17 mouse cellular contexts compared by ENCODE assay signal in genomic region chr12:49484070-49484770, GRCm38 (mm10).
A peak's percentile ranks its signal among the peaks of the same experiment; 100 is the strongest.
DNase-seq lines count a peak whose midpoint lies in the region; ATAC-seq and TF ChIP-seq lines count a peak whose summit lies in the region.
"Had no signal": no experiment of that assay in that cellular context is flagged by ENCODE, and none has a peak within 500 bp of the region (broad histone marks: within the 10 kb centered on the region; RNA-seq: fewer than 3 reads in every experiment).

No protein-coding gene starts in this region.

- peak; percentile 82 for ATAC-seq in forebrain, embryonic 12.5 days (ENCODE audit: low FRiP score)
- ATAC-seq in hindbrain, embryonic 14.5 days (ENCODE audit: low FRiP score), result peak; percentile 88
- ATAC-seq in midbrain, embryonic 16.5 days, result peak; percentile 92
- ATAC-seq in intestine, embryonic 16.5 days, result no peak
- ATAC-seq in erythroblast, adult 5-6 weeks (replicated peaks; ENCODE audit: low FRiP score, poor library complexity, severe bottlenecking), result no peak

- TF ChIP-seq CTCF in left cerebral cortex, adult 2 months (IDR thresholded peaks at IDR 0.05), result no peak
- no peak for TF ChIP-seq CTCF in kidney, adult 2 months (conservative IDR thresholded peaks at IDR 0.05; ENCODE audit: insufficient read depth, insufficient read length, low read depth, low read length)

- H3K9ac ChIP-seq in forebrain, embryonic 12.5 days, result no peak overlapping the region
- H3K9ac ChIP-seq in hindbrain, embryonic 14.5 days, result no peak overlapping the region
- no peak overlapping the region for H3K9ac ChIP-seq in midbrain, embryonic 16.5 days (ENCODE audit: low read depth, low read length)
- H3K9ac ChIP-seq in intestine, embryonic 16.5 days (ENCODE audit: low read depth, low read length), result no peak overlapping the region
- H3K9ac ChIP-seq: kidney, embryonic 15.5 days had no signal

- no peaks in the 10 kb centered on the region for H3K36me3 ChIP-seq in forebrain, embryonic 12.5 days (replicated peaks)
- no peaks in the 10 kb centered on the region for H3K36me3 ChIP-seq in hindbrain, embryonic 14.5 days (replicated peaks; ENCODE audit: control insufficient read depth, insufficient read depth)
- no peaks in the 10 kb centered on the region for H3K36me3 ChIP-seq in midbrain, embryonic 16.5 days (ENCODE audit: control insufficient read depth, insufficient read depth, low read length)
- H3K36me3 ChIP-seq in intestine, embryonic 16.5 days (ENCODE audit: control insufficient read depth, insufficient read depth, low read length), result no peaks in the 10 kb centered on the region
- H3K36me3 ChIP-seq in kidney, adult 2 months (ENCODE audit: control insufficient read depth, insufficient read depth, low read length), result no peaks in the 10 kb centered on the region
- H3K36me3 ChIP-seq: G1E; kidney, embryonic 15.5 days had no signal

- intact Hi-C loops in left cerebral cortex, postnatal 4 days (cut with DNase I), result loop anchor here (5.0 kb wide), 1 partner anchor 463 kb away; no protein-coding TSS in a partner anchor
- intact Hi-C loops in left cerebral cortex, adult 2 months (cut with DNase I), result loop anchor here (5.0 kb wide), 1 partner anchor 468 kb away; no protein-coding TSS in a partner anchor

- no peak overlapping the region for H3K4me3 ChIP-seq in left cerebral cortex, adult 2 months
- H3K4me3 ChIP-seq in forebrain, embryonic 12.5 days (replicated peaks), result no peak overlapping the region
- H3K4me3 ChIP-seq in hindbrain, embryonic 14.5 days (replicated peaks; ENCODE audit: low read length), result no peak overlapping the region
- H3K4me3 ChIP-seq in midbrain, embryonic 16.5 days (ENCODE audit: low read depth, low read length), result no peak overlapping the region
- H3K4me3 ChIP-seq in intestine, embryonic 16.5 days (ENCODE audit: low read length), result no peak overlapping the region
- H3K4me3 ChIP-seq in kidney, adult 2 months (ENCODE audit: insufficient read depth, low read depth, low read length), result no peak overlapping the region
- H3K4me3 ChIP-seq: gastrocnemius, adult 2 months; kidney, embryonic 15.5 days; megakaryocyte, embryonic 14.5 days had no signal

- peak; percentile 13 for DNase-seq in left cerebral cortex, postnatal 4 days
- no peak for DNase-seq in left cerebral cortex, adult 2 months (ENCODE audit: extremely low spot score in 1 of 2, low spot score in 2 of 2)
- DNase-seq in hindbrain, embryonic 14.5 days (ENCODE audit: low spot score), result no peak
- DNase-seq in kidney, adult 2 months, result no peak
- DNase-seq: cerebellum, adult 9-10 months; gastrocnemius, adult 2 months; heart, postnatal 36 days; layer of hippocampus, postnatal 36 days; lung, adult 18-20 months; thymus, postnatal 4 days had no signal

- WGBS in forebrain, embryonic 12.5 days, result 12% methylated on average over 4 of the region's 4 CpGs
- WGBS in hindbrain, embryonic 14.5 days, result 19% methylated on average over 4 of the region's 4 CpGs
- WGBS in midbrain, embryonic 16.5 days, result 13% methylated on average over 4 of the region's 4 CpGs
- 62% methylated on average over 4 of the region's 4 CpGs for WGBS in intestine, embryonic 16.5 days
- 73% methylated on average over 4 of the region's 4 CpGs for WGBS in kidney, adult 2 months

- peaks cover 16% of the 10 kb centered on the region for H3K4me1 ChIP-seq in forebrain, embryonic 12.5 days
- H3K4me1 ChIP-seq in hindbrain, embryonic 14.5 days (replicated peaks; ENCODE audit: control insufficient read depth, insufficient read depth, low read length), result 0 out of 2 replicates have a peak, but pooled peaks cover 11% of the 10 kb centered on the region
- H3K4me1 ChIP-seq in midbrain, embryonic 16.5 days (ENCODE audit: control insufficient read depth, insufficient read depth, low read length), result peaks cover 5% of the 10 kb centered on the region
- no peaks in the 10 kb centered on the region for H3K4me1 ChIP-seq in intestine, embryonic 16.5 days (ENCODE audit: control insufficient read depth, insufficient read depth, low read length)
- no peaks in the 10 kb centered on the region for H3K4me1 ChIP-seq in kidney, adult 2 months (ENCODE audit: control insufficient read depth, insufficient read depth, low read length)
- H3K4me1 ChIP-seq: kidney, embryonic 15.5 days; megakaryocyte, embryonic 14.5 days had no signal

- no peaks in the 10 kb centered on the region for H3K9me3 ChIP-seq in forebrain, embryonic 12.5 days
- no peaks in the 10 kb centered on the region for H3K9me3 ChIP-seq in hindbrain, embryonic 14.5 days (ENCODE audit: control insufficient read depth, low read length)
- no peaks in the 10 kb centered on the region for H3K9me3 ChIP-seq in midbrain, embryonic 16.5 days (replicated peaks; ENCODE audit: control insufficient read depth, low read length, poor library complexity, severe bottlenecking)
- no peaks in the 10 kb centered on the region for H3K9me3 ChIP-seq in intestine, embryonic 16.5 days (ENCODE audit: control insufficient read depth, low read length)
- H3K9me3 ChIP-seq: G1E; kidney, embryonic 15.5 days; megakaryocyte, embryonic 14.5 days had no signal

- no peak overlapping the region for H3K27ac ChIP-seq in left cerebral cortex, adult 2 months
- peak overlapping the region; percentile 66 for H3K27ac ChIP-seq in forebrain, embryonic 12.5 days
- H3K27ac ChIP-seq in hindbrain, embryonic 14.5 days, result no peak overlapping the region
- H3K27ac ChIP-seq in midbrain, embryonic 16.5 days (ENCODE audit: low read length), result peak overlapping the region; percentile 47; the same call in 1 of the 2 replicates
- no peak overlapping the region for H3K27ac ChIP-seq in intestine, embryonic 16.5 days (ENCODE audit: low read length)
- no peak overlapping the region for H3K27ac ChIP-seq in kidney, adult 2 months (ENCODE audit: insufficient read depth, low read depth, low read length)
- H3K27ac ChIP-seq: gastrocnemius, adult 2 months; kidney, embryonic 15.5 days had no signal

- no peak overlapping the region for H3K4me2 ChIP-seq in forebrain, embryonic 12.5 days
- no peak overlapping the region for H3K4me2 ChIP-seq in hindbrain, embryonic 14.5 days (replicated peaks)
- no peak overlapping the region for H3K4me2 ChIP-seq in midbrain, embryonic 16.5 days (ENCODE audit: low read length)
- H3K4me2 ChIP-seq in intestine, embryonic 16.5 days (ENCODE audit: low read depth, low read length), result no peak overlapping the region
- H3K4me2 ChIP-seq: kidney, embryonic 15.5 days had no signal

- no peaks in the 10 kb centered on the region for H3K27me3 ChIP-seq in forebrain, embryonic 12.5 days
- no peaks in the 10 kb centered on the region for H3K27me3 ChIP-seq in hindbrain, embryonic 14.5 days (ENCODE audit: control insufficient read depth, insufficient read depth, low read length)
- no peaks in the 10 kb centered on the region for H3K27me3 ChIP-seq in midbrain, embryonic 16.5 days (ENCODE audit: control insufficient read depth, insufficient read depth, low read depth, low read length)
- no peaks in the 10 kb centered on the region for H3K27me3 ChIP-seq in intestine, embryonic 16.5 days (replicated peaks; ENCODE audit: control insufficient read depth, insufficient read depth, low read length)
- no peaks in the 10 kb centered on the region for H3K27me3 ChIP-seq in kidney, adult 2 months (replicated peaks; ENCODE audit: control insufficient read depth, insufficient read depth, low read length)
- H3K27me3 ChIP-seq: kidney, embryonic 15.5 days; megakaryocyte, embryonic 14.5 days had no signal

- no peak for TF ChIP-seq POLR2A in kidney, adult 2 months (IDR thresholded peaks at IDR 0.05; ENCODE audit: low read depth, low read length)

Comparison
In these comparisons a context has a peak if more than half of its experiments do, and no peak if none do; other contexts are left out.
1. H3K27ac ChIP-seq: peak in forebrain, embryonic 12.5 days (single experiment) and midbrain, embryonic 16.5 days (single experiment); none in left cerebral cortex, adult 2 months (single experiment), hindbrain, embryonic 14.5 days (single experiment), intestine, embryonic 16.5 days (single experiment) and kidney, adult 2 months (single experiment).
2. ATAC-seq: peak in forebrain, embryonic 12.5 days (single experiment), hindbrain, embryonic 14.5 days (single experiment) and midbrain, embryonic 16.5 days (single experiment); none in intestine, embryonic 16.5 days (single experiment) and erythroblast, adult 5-6 weeks (single experiment).